Mouse (Mus musculus) inflammation-experienced regulatory T-cells (primary cell): ENCODE data around the gene Smarcd1. TPM values are rescaled to one million over a fixed set of nuclear protein-coding genes. Genes with fewer than 3 reads are reported as not detected.

Source experiments
- polyA plus RNA-seq, 2 experiments: library from polyadenylated mRNA; unstranded; fragments of 100-300 nt; shearing (Covaris generic); gene quantifications; one replicate each; pipeline ENCODE4 v1.2.1; 2017

The Smarcd1 gene
- 10 to 100 TPM; 24.6 to 34.1 TPM for polyA plus RNA-seq

GRCm38 (mm10) chr15:99701999-99702900 lies at the start of gene Smarcd1:
Smarcd1 (plus strand) TSS chr15:99702129.

DNA sequence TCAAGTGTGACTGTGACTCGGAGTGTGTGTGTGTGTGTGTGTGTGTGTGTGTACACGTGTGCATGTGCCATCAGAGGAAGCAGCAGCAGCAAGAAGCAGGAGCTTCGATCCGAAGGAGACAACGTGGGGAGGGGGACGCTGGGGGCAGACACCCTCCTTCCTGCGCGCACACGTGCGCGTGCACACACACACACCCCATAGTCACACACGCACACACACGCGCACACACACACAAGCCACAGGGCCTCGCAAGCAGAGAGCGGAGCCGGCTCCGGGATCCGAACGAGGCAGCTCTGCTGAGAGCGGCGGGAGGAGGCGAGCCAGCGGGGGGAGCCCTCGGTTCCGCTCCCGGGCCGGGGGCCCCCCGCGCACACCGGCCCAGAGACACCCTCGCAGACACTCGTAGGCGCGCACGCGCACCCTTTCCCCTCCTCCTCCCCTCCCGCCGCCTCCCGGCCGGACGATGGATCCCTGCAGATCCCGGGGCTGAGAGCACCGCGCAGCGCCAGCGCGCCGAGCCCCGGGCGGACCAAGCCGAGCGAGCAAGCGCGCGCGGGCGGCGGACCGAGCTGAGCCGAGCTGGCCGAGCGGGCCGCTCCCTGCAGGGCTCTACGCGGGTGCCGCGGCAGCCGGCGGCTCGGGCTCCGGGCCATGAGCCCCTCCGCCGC lies 31.6 kb upstream of the Smarcd1 start, which contains the start of gene Asic1:
Asic1 (plus strand) TSS at position 215 of the 668 bp plus-strand sequence.

DNA sequence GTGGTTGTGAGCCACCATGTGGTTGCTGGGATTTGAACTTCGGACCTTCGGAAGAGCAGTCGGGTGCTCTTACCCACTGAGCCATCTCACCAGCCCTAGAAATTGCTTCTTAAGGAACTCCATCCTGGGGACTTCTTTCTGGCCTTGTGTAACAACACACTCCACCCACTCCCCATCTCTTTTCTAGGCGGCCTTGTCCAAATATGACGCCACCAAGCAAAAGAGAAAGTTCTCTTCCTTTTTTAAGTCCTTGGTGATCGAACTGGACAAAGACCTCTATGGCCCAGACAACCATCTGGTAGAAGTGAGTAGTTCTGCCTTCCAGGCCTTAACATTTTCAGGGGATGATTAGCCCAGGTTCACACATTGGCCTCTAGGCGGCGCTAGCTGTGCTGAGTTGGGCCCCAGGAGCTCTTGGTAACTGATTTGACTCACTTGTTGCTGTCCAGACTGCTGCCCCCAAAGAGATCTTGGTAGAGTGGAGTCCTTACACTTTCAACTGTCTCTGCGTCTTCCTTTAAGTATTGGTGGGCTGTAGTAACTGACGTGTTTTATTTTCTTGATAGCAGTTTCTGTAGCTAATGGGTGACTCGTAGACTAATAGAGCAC lies 3.6 kb downstream of the Smarcd1 start, which contains the start of gene Gm17349:
Gm17349 (minus strand) TSS at position 51 of the 609 bp plus-strand sequence.

GRCm38 (mm10) chr15:99717386-99718334 lies 15.7 kb downstream of the Smarcd1 start, which contains the start of gene Gpd1:
Gpd1 (plus strand) TSS chr15:99717515.

DNA sequence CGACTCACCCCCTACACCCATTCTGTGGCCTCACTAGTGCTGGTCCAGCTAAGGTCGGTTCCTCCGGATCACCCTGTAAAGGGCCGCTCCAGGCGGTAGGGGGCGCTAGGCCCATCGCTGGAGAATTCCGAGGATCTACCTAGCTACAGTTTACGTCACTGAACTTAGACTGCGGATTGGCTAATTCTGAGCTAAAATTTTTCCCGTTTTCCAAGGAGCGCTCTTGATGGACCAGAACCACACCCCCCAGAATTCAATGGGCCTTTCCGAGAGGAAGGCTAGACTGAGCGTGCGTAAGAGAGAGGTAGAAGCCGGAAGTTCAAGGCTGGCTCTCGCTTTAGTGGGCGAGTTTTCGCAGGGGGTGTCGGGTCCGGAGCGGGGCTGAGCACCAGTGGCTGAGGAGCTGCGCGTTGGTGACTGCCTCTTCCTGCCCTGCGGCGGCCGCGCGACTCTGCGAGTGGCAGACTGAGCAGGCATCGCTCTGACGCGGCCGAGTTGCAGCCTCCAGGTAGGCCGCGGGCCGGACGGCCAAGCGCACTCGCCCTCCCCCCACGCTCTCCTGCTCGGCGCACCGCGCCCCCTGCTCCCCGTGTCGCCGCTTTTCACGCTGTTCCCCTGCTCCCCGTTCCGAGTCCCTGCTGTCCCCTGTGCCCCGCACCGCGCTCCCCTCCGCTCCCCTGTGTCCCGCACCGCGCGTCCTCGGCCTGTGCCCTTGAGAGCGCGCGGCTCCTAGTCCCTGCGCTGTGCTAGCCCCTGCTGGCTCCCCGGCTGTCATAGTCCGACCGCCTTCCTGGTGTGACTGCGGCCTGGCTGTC lies 23.6 kb downstream of the Smarcd1 start, which contains the start of gene Cox14:
Cox14 (plus strand) TSS at position 278 of the 815 bp plus-strand sequence.

Other genes with a start within 250 kb of the Smarcd1 start
- 10 to 100 TPM in 1 of 2 experiments, 1 to 10 TPM in 1; 8.5 to 10.4 TPM for gene Nckap5l, start 244.4 kb upstream of the Smarcd1 start, polyA plus RNA-seq
- gene Bcdin3d, start 227.4 kb upstream of the Smarcd1 start, polyA plus RNA-seq: 10 to 100 TPM; 22.9 to 25.2 TPM
- gene Faim2, start 174.0 kb upstream of the Smarcd1 start, polyA plus RNA-seq: under 1 TPM; 0.17 to 0.23 TPM
- under 1 TPM; 0.18 to 0.86 TPM for gene Aqp2, start 123.1 kb upstream of the Smarcd1 start, polyA plus RNA-seq
- gene Aqp5, start 111.3 kb upstream of the Smarcd1 start, polyA plus RNA-seq: 10 to 100 TPM in 1 of 2 experiments, under 1 TPM in 1; 0.16 to 11.5 TPM
- under 1 TPM in 1 of 2 experiments, not detected in 1; 0.13 TPM for gene Aqp6, start 100.7 kb upstream of the Smarcd1 start, polyA plus RNA-seq
- gene Racgap1, start 50.5 kb upstream of the Smarcd1 start, polyA plus RNA-seq: 10 to 100 TPM; 28.0 to 36.0 TPM
- 1 to 10 TPM; 1.1 to 3.2 TPM for gene Asic1, start 31.8 kb upstream of the Smarcd1 start, polyA plus RNA-seq
- not detected for gene Gm17349, start 3.4 kb downstream of the Smarcd1 start, polyA plus RNA-seq
- gene Gpd1, start 15.4 kb downstream of the Smarcd1 start, polyA plus RNA-seq: under 1 TPM in 1 of 2 experiments, not detected in 1; 0.94 TPM
- gene Cox14, start 23.5 kb downstream of the Smarcd1 start, polyA plus RNA-seq: 100 to 1,000 TPM; 140 to 162 TPM
- 10 to 100 TPM; 76.5 to 81.1 TPM for gene Cers5, start 70.8 kb downstream of the Smarcd1 start, polyA plus RNA-seq
- 1 to 10 TPM; 2.5 to 4.1 TPM for gene Lima1, start 173.3 kb downstream of the Smarcd1 start, polyA plus RNA-seq